Mouse (Mus musculus): ENCODE results near the gene Atf6. TPM values are rescaled to one million over a fixed set of nuclear protein-coding genes. Genes with fewer than 3 reads are reported as not detected.

The Atf6 gene
- total RNA-seq (2021): 10 to 100 TPM; 52.5 to 54.4 TPM

DNA sequence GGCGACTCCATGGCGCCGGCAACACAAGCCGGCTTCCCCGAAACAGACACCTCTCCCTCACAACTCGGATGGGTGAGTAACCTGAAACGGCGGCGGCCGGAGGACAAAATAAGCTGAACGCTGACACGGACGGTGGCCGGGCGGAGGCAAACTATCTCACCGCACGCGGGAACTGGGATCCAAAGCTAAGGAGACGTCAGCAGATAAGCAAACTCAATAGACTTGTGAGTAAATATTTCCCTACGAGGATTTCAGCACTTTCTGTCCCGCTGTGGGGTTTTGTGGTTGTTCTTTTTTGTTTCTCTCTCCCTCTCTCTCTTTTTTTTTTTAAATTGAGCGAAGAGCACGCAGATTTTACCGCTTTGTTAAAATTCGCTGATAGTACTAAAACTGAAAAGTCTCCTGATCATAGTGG is at the start of gene Atf6:
Atf6 (minus strand) TSS at position 81 of the 415 bp plus-strand sequence.
- intact Hi-C loops (cut with DNase I): no loop called here
- DNase-seq: peak; percentile 98 to 99

DNA sequence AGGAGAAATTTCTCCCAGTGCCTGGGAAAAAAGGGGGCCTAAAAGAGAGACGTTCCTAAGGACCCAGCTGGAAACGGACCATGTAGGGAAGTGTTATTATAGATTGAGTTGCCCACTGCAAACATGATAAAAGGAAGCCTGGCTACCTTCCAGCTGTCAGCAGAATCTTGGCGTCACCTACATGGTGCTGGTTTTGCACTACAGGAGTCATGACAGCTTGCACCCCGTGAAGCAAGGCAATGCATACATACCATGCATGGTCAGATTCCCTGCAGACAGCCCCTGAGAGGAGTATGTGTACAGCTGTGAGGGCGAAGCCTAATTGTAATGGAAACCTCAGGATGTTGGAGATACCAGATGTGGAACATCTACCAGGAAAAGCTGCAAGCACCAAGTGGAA is 48.1 kb upstream of the Atf6 start:
- DNase-seq: no peak

DNA sequence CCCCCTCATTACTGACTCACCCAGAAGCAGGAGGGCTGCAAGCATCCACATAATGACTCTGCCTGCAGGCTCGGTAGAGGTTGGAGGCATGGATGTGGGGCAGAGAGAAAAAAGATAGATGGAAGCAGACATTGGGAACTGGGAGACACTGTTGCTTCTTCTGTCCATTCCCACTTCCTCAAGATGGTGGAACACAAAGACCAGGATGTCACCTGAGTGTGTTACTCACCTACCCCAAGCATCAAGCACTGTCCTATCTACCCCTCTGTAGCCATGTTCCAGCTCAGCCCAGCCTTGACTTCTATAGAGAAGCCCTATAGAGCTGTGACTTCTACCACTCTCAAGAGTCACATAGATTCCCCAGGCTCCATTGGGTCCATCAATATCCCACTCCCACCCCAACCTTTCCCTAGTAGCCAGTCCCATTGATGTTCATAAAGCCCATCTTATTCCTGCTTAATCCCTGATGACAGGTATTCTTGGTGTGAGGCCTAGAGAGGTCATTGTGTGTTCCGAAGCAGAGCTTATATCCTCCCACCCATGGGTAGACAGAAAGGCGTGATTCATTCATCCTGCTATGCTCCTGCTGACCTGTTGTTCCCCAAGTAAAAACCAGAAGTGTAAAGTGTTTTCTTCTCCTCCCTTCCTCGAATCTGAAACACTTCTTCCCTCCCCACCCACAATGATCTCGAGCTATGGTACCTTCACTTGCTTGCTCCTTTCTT is 45.5 kb upstream of the Atf6 start, which contains the start of gene Fcrlb:
Fcrlb (minus strand) TSS at position 51 of the 725 bp plus-strand sequence.
- intact Hi-C loops (cut with DNase I): no loop called here
- no peak for DNase-seq

More for the DNA sequence above, 48.1 kb upstream of the Atf6 start:
- intact Hi-C loops (cut with DNase I): no loop called here

DNA sequence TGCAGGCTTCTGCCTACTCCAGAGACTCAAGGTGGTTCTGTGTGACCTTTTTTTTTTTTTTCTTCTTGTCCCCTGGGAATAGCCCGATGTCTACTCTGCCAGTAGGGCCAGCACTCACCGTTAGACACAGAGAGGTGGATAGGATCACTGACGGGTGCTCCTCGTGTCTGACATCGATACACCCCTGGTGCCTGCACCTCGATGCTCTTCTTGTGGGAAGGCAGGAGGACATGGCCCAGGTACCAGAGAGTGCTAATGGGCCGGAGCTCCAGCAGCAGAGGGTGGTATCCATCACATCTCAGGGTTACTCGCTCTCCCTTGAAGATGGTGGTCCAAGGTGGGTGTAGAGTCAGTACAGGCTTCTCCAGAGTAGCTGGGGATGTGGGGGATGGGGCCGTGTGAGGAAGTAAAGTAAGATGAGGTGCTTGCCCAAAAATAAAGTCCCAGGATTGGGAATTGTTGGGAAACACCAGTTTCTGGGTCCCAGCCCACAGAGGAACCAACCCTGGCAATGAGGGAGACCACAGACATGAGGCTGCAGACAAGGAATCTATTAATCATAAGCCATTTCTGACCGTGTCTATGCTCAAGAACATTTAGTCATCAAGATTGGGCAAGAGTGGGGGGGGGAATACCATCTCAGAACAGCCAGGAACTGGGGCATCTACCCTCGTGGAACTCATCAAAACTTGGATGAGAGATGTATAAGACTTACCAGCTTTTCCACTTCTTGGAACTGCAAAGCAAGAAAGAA is 44.5 kb upstream of the Atf6 start:
- intact Hi-C loops (cut with DNase I): no loop called here
- DNase-seq: no peak

DNA sequence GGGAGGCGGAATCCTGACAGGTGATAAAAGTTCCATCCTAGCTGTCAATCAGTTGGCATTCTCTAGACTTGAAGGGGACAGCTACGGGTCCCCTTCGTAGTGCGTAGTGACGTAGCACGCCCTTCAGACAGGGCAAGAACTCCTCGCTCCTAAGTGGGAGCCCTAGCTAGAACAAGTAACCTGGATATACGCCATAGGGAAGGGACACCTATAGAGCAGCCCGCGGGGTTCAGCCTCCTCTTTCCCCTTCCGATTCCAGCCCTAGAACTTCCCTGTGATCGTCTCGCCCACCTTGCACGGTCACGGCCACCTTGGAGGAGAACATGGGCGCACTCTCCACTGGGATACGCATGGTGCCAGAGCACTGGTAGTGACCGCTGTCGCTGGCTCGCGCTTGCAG is 40.8 kb upstream of the Atf6 start:
- DNase-seq: no peak
- intact Hi-C loops (cut with DNase I): no loop called here

DNA sequence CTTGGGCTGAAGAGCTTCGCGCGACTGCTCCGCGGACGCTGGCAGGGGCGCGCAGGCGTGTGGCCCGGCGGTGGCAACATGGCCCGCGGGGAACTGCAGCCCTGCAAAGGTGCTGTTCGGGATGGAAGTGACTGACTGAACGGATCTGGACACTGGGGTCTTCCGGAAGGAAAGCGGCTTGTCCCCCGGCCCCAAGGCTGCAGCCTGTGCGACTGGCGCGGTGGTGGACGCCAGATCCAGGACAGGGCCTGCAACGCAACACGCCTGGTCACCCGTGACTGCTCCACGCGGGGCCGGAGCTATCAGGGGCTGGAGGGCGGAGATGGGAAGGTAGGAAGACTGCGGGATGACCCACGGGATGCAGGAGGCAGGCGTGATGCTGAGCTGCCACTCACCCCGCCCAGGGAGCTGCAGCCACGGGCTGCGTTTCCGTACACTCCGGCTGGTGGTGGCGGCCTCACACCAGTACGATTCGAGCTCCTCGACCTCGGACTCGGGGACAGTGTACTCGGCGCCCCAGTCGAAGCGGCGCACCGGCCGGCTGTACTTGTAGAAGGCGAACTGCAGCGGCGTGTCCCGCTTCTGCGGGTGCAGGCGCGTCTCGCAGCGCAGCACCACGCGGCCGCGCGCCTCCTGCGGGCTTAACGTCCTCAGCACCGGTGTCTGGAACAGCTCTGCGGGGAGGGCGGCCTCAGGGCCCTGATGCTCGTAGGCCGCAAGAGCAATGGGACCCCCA is 40.1 kb upstream of the Atf6 start:
- intact Hi-C loops (cut with DNase I): no loop called here
- DNase-seq: peak in 1 of 2 experiments; percentile 24

DNA sequence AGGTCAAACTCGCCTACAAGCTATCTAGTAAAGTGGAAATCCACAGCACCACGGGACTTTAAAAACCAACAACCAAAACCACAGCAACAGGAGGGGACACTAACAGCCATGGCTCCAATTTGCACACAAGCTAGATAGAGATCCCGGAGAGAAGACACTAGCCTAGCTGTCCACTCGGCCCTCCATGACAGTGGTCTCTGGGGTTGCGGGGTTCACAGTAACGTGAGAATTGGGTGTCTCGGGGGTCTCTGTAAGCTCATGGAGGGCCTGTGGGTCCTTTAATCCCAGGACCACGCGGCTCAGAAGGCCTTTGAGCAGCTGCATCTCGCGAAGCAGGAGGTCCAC is 39.5 kb upstream of the Atf6 start:
- intact Hi-C loops (cut with DNase I): no loop called here

DNA sequence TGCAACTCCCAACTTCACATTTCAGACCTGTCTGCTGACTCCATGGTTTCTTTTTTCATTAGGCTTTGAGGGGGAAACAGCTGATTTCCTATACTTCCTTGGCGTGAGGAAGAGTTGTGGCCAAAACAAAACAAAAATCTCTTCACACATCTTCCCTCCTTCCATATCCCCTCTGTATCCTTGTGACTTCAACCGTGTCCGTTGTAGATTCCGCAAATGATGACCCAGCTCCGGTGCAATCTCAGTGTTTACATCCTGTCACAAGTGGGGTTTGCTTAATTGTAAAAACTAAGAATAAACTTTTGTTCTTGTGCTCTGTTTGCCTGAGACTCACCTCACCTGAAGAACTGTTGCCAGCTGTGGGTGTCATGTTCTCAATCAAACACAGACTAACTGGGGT is 35.9 kb upstream of the Atf6 start:
- intact Hi-C loops (cut with DNase I): no loop called here
- DNase-seq: no peak

More for the DNA sequence above, 39.5 kb upstream of the Atf6 start:
- DNase-seq: no peak

DNA sequence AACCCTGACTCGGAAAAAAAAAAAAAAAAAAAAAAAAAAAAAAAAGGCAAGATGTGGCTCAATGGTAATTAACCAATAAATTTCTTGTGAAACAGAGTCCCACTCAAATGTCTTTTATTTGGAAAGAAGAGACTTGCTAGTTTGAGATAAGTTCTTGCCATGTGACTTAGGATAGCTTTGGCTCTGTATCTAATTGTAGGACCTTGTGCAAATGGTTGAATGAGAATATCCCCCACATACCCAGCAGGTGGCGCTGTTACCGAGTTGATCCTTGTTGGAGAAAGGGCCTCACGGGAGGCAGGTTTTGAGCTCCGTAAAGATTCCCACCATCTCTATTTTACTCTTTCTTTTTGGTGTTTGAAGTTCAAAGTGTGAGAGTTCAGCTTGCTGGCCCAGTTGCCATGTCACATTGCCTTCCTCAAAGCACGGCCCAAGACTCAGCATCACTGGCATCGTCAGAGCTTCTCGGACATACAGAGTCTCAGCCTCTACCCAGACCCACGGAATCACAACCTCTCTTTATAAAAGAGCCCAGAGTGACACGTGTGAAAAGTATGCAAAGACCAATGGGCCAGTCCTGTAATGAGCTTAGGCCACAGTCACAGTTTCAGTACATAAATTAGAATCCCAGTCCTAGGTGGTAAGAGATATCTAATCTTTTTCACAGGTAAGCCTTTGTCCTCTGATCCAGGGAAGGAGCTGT is 34.1 kb upstream of the Atf6 start:
- intact Hi-C loops (cut with DNase I): loop anchor here (1.0 kb wide), 2 partner anchors 91 to 95 kb away; no protein-coding TSS in a partner anchor
- peak; percentile 87 to 93 for DNase-seq

DNA sequence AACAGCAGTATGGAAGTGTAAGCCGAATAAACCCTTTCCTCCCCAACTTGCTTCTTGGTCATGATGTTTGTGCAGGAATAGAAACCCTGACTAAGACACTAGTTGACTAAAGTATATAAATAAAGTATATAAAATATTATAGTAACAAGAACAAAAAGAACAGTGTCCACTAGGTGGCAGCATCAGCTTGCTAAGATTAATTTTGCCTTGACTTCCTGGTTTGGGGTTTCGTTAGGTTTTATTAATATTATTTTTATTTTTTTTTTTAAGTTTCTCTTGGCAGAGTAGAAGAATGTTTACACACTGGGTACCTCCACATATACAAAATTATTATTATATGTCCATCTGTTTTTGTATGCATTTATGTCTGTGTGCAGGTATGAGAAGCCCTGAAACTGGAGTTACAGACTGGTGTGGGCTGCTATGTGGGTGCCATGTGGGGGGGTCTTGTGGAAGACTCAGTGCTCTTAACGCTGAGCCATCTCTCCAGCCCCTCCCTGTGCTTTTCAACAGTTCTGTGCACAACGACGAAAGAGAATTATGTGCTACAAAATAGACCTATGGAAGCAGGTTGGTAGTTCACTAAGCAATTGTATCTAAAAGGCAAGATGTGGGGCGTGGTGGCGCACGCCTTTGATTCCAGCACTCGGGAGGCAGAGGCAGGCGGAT is 33.4 kb upstream of the Atf6 start:
- intact Hi-C loops (cut with DNase I): loop anchor here (1.0 kb wide), 2 partner anchors 91 to 95 kb away; no protein-coding TSS in a partner anchor
- peak; percentile 60 to 81 for DNase-seq

DNA sequence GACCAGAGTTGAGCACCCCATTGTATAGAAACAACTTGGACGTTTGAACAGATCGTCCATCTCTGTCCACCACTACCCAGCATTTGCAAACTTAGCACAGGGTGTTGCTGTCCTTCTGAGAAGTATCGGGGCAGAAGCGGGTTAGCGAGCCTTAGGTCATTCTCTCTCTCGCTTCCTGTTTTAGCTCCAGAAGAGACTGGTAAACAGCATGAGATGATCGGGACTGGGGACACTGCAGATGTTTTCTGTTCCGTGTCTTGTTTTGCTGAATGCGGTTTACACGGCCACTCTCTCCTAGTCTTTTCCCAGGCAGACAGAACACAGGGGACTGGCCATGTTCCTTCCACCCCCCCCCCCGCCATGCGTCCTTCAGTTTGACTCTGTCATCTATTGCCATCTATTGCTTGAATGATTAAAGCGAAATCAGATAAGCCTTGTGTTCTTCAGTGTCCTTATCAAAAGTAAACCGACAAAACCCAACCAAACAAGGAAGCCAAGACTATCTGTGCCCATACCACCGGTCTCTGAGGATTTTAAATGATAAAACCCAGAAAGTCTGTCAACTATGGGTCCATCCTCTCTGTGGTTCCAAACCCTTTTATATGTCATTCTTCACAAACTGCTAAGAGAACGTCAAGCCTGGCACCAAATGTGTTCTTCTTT is 31.0 kb upstream of the Atf6 start:
- intact Hi-C loops (cut with DNase I): no loop called here
- DNase-seq: peak in 1 of 2 experiments; percentile 8

DNA sequence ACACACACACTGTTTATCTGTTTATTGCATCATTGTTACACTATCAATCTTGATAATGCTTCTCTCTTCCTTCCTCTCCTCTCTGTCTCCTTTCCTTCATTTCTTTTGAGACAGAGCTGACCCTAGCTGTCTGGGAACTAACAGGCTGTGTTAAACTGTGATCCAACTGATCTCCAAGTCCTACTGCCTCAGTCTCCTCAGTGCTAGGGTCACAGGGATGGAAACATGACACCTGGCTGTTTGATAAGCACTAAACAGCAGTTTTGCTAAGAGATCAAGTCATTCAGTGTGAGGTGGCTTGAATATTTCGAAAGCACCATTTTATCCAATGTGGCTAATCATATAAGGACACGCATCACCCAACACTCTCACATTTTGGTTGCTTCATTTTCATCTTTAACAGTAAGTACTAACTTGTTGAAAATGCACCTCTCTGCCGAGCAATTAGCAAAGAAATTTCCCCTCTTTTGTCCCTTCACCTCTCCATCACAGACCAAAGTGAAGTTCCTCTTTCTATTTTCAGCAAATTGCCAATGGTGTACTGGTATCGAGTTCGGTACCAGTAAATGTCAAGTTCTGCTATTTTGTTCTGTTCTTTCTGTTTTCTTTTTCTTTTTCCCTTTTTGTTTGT is 29.2 kb upstream of the Atf6 start:
- no peak for DNase-seq
- intact Hi-C loops (cut with DNase I): no loop called here

DNA sequence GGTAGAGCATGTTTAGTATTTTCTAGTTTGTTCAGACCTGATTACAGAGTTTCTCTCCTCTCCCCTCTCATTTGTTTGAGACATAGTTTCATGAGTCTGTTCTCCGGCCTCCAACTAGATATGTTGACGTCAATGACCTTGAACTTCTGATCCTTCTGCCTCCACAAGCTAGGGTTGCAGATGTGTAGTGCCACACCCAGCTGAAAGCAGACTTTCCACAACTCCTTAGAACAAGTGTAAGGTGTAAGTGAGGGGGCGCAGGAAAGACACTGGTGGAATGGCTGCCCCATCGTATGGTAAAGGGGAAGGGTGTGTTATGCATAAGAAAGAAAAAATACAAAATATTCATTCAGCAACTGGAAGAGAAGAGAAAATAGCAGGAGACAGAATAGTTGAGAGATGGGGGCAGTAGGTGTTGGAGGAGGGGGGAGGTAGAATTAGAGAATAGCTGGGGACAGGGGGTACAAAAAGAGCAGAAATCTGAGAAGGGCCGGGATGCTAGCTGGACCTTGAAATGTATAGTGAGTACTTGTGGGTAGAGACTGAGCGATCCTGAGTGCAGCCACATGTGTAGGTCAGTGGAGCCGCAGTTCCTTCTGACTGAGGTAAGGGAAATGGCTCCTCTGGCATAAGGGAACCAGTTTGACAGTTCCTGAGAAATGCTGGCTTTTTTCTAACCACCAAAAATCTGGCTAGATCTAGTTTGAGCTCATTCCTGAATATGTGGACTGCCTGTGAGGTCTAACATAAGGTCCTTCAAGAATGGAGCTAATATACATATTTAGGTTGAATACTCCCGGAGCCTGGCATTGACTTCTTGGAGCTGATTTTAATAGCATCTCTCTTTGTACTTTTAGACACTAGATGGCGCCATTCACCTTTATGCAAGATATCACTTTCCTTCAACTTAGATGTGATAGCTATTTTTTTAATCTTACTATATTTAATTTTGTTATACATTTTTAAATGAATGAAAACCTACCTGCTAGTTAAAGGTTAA is 27.3 kb upstream of the Atf6 start:
- DNase-seq: peak in 1 of 2 experiments; percentile 47
- intact Hi-C loops (cut with DNase I): no loop called here

DNA sequence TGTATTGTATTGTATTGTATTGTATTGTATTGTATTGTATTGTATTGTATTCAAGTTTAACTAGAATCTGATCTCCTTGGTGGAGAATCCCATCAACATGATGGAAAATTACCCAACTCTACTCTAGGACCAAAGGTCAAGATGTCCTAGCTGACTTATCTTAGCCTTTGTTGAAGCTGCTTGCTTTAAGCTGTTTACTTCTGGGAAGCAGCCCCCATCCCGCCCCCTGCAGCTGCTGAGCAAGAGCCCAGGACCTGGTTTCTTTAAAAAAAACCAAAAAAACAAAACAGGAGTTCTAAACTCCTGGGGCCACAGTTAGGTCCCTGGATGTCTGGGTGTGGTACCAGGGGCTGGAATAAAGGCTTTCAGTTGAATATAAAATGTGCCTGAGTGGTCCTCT is 24.7 kb upstream of the Atf6 start:
- intact Hi-C loops (cut with DNase I): no loop called here
- DNase-seq: no peak

DNA sequence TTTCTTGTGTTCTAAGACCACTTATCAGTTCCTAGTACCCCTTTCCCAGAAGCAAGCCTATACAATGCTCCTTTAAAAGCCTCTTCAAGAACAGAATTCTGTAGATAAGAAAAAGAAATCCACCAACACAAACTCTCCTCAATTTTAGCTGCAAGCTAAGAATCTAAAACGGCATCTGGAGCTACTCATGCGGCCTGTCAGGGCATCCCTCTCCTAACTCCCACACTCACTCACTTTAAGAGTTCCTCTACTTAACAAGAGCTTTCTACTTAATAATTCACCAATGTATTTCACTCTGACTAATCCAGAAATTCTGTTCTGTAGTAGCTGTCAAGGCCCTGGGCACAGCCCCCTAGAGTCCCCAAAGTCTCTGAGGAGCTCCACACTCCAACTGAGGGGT is 24.1 kb upstream of the Atf6 start:
- DNase-seq: no peak

DNA sequence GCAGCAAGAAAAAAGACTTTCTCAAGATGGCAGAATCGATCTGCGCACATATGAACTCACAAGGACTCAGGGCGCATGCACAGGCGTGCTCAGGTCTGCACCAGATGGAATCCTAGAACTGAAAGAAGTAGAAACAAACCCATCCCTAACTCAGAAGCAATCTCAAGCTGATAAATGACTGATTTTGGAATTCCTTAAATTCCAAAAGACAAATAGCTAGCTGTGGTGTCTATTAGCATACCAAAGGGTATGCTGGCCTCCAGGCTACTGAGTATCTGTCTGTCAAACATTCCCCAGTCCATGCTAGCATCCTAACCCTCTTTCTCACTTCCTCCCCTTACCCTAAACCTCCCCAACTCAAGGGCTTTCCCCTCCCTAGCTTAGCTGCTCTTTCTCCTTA is 21.7 kb upstream of the Atf6 start:
- DNase-seq: no peak
- intact Hi-C loops (cut with DNase I): no loop called here

More for the DNA sequence above, 24.1 kb upstream of the Atf6 start:
- intact Hi-C loops (cut with DNase I): no loop called here

DNA sequence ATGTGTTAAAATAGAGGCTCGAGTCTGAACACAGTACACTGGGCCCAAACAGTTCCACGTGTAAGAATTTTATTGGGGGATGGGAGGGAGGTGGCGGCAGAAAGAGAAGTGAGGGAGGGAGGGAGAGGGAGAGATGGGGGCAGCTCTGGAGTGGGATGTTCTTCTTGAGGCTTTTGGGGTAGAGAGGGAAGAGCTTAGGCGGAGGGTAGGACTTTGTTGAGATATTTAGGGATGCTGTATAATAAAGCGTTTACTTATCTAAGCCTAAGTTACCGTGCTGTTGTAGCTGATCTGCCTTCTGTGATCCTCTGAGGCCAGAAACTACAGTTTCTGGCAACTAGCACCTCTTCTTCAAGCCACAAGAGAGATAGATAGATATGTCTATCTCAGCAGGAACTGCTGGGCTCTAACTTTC is 18.5 kb upstream of the Atf6 start:
- intact Hi-C loops (cut with DNase I): no loop called here
- no peak for DNase-seq
